Mouse (Mus musculus) cerebellum, adult 2 months (tissue): Measurements from ENCODE around the gene Tenm2.

ENCODE experiments used
- CTCF ChIP-seq: fragments of 200-500 bp; IDR thresholded peaks from 2 replicates; pipeline ENCODE4 v1.5.1; 2011; ENCODE audit warnings: low read depth, mild to moderate bottlenecking, control low read depth, low read length, moderate library complexity, borderline replicate concordance; ENCODE audit not compliant: insufficient read depth
- POLR2A ChIP-seq: fragments of 200-500 bp; IDR thresholded peaks from 2 replicates; pipeline ENCODE4 v1.6.1; 2011; ENCODE audit warnings: low read length, control low read depth, borderline replicate concordance; ENCODE audit not compliant: insufficient read depth

DNA sequence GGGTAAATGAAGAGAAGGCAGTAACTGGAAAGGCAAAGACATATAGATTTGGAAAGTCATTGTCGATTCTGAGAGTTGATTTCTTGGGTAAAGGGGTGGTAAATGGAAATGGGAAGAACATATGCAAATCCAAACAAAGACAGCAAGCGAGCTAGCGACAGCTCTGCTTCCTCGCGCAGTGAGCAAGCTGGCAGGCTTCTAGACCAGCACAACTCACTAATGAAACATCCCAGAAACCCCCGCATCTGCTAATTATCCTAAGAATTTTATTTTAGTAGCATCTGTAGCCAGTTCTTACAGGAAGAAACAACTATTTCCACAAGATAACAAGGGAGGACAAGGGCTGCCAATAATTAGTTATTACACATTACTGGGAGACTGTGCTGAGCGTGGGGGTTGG is 727.5 kb downstream of the Tenm2 start:
- TF ChIP-seq CTCF (no peak), POLR2A (no peak)
